Mouse (Mus musculus) liver, embryonic 11.5 days (tissue): ENCODE measurements around the gene Dupd1. TPM values are rescaled to one million over a fixed set of nuclear protein-coding genes. Genes with fewer than 3 reads are reported as not detected.

Source experiments
- ATAC-seq: fragments of 200-750 bp; cut with Nextera tagmentation; replicated peaks from 2 replicates; pipeline ENCODE4 v1.8.0; 2017; ENCODE audit warnings: moderate number of reproducible peaks, mild to moderate bottlenecking, moderate TSS enrichment, moderate library complexity; ENCODE audit not compliant: low FRiP score
- DNase-seq: peaks from one replicate; pipeline ENCODE4 v3.0.0-alpha.2; 2017; ENCODE audit warnings: low spot score
- H3K27ac ChIP-seq: fragments of 300-500 bp; sonication (generic); 2 replicates; pipeline ENCODE4 v1.5.1; 2014; ENCODE audit warnings: mild to moderate bottlenecking, low read depth, low read length, control low read depth
- H3K27me3 ChIP-seq: fragments of 300-500 bp; sonication (generic); replicated peaks from 2 replicates; pipeline ENCODE4 v1.6.1; 2014; ENCODE audit warnings: low read length, mixed read lengths; ENCODE audit not compliant: control insufficient read depth, insufficient read depth
- H3K36me3 ChIP-seq: fragments of 300-500 bp; sonication (generic); 2 replicates; pipeline ENCODE4 v1.6.1; 2014; ENCODE audit warnings: mild to moderate bottlenecking, low read length, moderate library complexity, mixed read lengths; ENCODE audit not compliant: control insufficient read depth, insufficient read depth
- H3K4me1 ChIP-seq: fragments of 300-500 bp; sonication (generic); replicated peaks from 2 replicates; pipeline ENCODE4 v1.6.1; 2014; ENCODE audit warnings: low read length, mixed read lengths; ENCODE audit not compliant: control insufficient read depth, insufficient read depth
- H3K4me2 ChIP-seq: fragments of 300-500 bp; sonication (generic); 2 replicates; pipeline ENCODE4 v1.6.1; 2014; ENCODE audit warnings: mild to moderate bottlenecking, control low read depth, moderate library complexity
- H3K4me3 ChIP-seq: fragments of 300-500 bp; sonication (generic); 2 replicates; pipeline ENCODE4 v1.5.1; 2014; ENCODE audit warnings: low read depth, low read length, control low read depth
- H3K9ac ChIP-seq: fragments of 300-500 bp; sonication (generic); 2 replicates; pipeline ENCODE4 v1.6.1; 2014; ENCODE audit warnings: low read depth, low read length, control low read depth
- H3K9me3 ChIP-seq: fragments of 300-500 bp; sonication (generic); 2 replicates; pipeline ENCODE4 v1.6.1; 2016; ENCODE audit warnings: low read length, inconsistent platforms, mixed read lengths; ENCODE audit not compliant: control insufficient read depth
- WGBS: fragments of 180-500 bp; shearing (Covaris S2); extraction: QIAGEN DNeasy Blood & Tissue Kit; methylation state at CpG from one replicate; pipeline ENCODE4 v1.1.7; 2014; 5-methylcytosine and 5-hydroxymethylcytosine counted together
- polyA plus RNA-seq: library from polyadenylated mRNA; unstranded; fragments of >200 nt; fragmentation: Nextera tagmentation; extraction: Ambion mirVana; gene quantifications from 2 replicates; pipeline ENCODE4 v1.2.1, GENCODE M21; 2014

Gene Dupd1
- polyA plus RNA-seq, 1 experiment from 2014 or later, result 0.15 TPM

DNA sequence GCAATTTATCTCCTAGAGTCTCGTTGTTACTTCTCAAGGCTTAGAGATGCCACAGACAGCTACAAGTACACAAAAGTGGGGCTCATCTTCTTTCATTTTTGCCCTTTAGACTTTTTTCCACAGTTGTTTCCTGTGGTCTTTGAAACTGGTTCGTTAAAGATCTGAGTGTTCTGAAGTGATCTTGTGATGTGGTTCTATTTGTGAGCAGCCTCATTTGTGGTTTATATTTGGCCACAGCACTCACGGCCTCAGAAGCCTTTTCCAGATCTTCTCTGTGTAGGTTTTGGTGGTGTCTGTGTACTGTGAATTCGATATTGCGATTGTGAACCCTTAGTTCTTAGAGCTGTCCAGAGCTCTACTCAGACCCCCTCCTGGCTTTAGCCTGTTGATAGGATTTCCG lies 77.8 kb downstream of the Dupd1 start:
- Histone ChIP-seq H3K27ac (no peak overlapping the region), H3K9me3 (no peaks in the 10 kb centered on the region), H3K4me2 (no peak overlapping the region), H3K27me3 (no peaks in the 10 kb centered on the region), H3K4me1 (no peaks in the 10 kb centered on the region), H3K9ac (no peak overlapping the region), H3K36me3 (0 out of 2 replicates have a peak, but pooled peaks cover 2% of the 10 kb centered on the region), H3K4me3 (no peak overlapping the region)
- ATAC-seq (no peak), DNase-seq (no peak)
- WGBS, result 76% methylated on average over 6 of the region's 6 CpGs

DNA sequence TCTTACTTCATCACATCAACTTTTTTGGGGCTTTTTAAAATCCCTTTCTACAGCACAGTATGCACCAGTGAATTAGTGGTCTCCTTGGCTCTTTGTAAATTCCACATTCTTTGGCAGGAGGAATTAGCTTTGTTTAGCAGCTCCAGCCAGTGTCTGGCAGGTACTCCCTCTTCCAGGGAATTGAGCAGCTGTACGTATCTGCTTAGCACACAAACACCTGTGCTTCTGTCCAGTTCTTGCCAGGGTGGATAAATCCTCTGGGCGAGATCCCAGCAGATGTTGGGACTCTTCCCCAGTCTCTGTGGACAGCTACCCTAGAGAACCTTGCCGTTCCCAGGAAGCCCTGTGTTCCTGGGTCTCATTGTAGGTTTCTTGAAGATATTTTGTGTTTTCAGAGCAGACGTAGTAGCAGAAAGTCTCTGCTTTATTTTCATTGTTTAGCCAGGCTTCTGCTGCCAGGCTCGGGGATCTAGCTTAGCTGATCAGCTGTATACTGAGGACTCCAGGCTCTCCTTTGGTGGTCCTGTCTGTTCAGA lies 82.6 kb downstream of the Dupd1 start:
- no peak for ATAC-seq
- Histone ChIP-seq H3K36me3 (no peaks in the 10 kb centered on the region), H3K9ac (no peak overlapping the region)

More for the DNA sequence above, 82.6 kb downstream of the Dupd1 start:
- Histone ChIP-seq H3K4me2 (no peak overlapping the region), H3K4me1 (no peaks in the 10 kb centered on the region), H3K4me3 (no peak overlapping the region), H3K27ac (no peak overlapping the region), H3K9me3 (no peaks in the 10 kb centered on the region), H3K27me3 (no peaks in the 10 kb centered on the region)
- DNase-seq, result no peak
- WGBS, result 65% methylated on average over 5 of the region's 5 CpGs

Other genes with a start within 250 kb of the Dupd1 start
- gene Kat6b, start 233.1 kb downstream of the Dupd1 start, polyA plus RNA-seq, result 6.7 TPM in 2 replicates
- 7.1 TPM in 2 replicates for gene Samd8, start 36.0 kb upstream of the Dupd1 start, polyA plus RNA-seq
- not detected in 2 replicates for gene Dusp13, start 36.6 kb upstream of the Dupd1 start, polyA plus RNA-seq
- gene Vdac2, start 110.7 kb upstream of the Dupd1 start, polyA plus RNA-seq, result 312 and 324 TPM in 2 replicates
- gene Comtd1, start 134.4 kb upstream of the Dupd1 start, polyA plus RNA-seq, result 54.4 and 59.0 TPM in 2 replicates